Mouse (Mus musculus) C3H10T1/2 (cell line): ENCODE results near the gene Gm28363. TPM values are rescaled to one million over a fixed set of nuclear protein-coding genes. Genes with fewer than 3 reads are reported as not detected.

ENCODE experiments used
- polyA plus RNA-seq, 2 experiments: library from polyadenylated mRNA; unstranded; fragments of >200 nt; fragmentation: generic; extraction: Trizol; gene quantifications; one replicate each; pipeline ENCODE4 v1.2.1; 2012; ENCODE audit warnings: missing spikeins in 2 of 2

Gene Gm28363
- not detected for polyA plus RNA-seq

GRCm38 (mm10) chr1:117696831-117697230 lies at the start of gene Gm28363:
TSS of gene Gm28363 (plus strand) at chr1:117697131.

Other genes with a start within 250 kb of the Gm28363 start
- gene B020011L13Rik, start 84.0 kb downstream of the Gm28363 start, polyA plus RNA-seq, result not detected
- gene Gm28360, start 132.9 kb downstream of the Gm28363 start, polyA plus RNA-seq, result not detected
- gene Gm28168, start 230.9 kb downstream of the Gm28363 start, polyA plus RNA-seq, result not detected